Mouse (Mus musculus): ENCODE data around the gene Gsn.

Gene Gsn

DNA sequence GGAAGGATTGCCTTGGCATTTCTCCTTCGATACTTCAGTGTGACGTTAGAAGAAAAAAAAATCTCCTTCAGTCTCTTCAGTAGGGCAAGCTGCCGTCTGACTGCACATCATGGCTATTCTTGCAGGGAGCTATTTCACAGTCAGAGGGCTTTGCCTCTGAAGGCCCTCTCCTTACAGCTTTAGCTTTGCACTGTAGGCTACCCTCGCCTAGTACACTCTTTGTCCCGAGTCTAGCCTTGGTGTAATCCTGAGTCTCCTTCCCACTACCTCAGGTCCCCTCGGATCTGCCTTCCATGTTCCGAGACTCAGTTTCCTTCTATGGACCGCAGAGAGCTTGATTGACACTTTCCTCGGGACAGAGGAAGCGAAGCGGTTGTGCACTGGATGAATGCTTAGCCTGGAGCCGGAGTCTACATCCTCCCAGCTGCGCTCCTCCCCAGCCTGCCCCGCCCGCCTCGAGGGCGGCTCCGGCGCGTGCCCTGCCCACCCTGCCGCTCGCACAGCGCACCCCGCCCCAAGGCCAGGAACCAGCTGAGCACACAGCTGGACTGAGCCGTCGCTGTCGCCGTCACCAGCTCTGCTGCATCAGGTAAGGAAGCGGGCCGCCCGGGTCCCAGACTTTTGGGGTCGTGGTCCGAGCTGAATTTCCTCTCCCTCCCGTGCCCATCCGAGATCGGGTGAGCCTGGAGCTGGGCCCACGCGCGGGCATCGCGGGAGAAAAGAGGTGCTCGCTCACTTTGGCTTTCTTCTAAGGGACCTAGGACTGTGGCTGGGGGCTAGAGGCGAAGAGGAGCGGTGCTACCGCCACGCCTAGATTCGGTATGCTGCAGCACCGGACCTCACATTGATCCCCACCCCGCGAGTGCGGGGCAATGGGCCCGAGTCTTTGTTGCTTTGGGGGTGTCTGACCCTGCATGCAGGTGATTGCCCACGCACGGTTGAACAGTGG, at the start of gene Gsn:
Gene Gsn (plus strand): TSS at position 496 of the 949 bp plus-strand sequence.
- peak; percentile 83 to 85 for DNase-seq

DNA sequence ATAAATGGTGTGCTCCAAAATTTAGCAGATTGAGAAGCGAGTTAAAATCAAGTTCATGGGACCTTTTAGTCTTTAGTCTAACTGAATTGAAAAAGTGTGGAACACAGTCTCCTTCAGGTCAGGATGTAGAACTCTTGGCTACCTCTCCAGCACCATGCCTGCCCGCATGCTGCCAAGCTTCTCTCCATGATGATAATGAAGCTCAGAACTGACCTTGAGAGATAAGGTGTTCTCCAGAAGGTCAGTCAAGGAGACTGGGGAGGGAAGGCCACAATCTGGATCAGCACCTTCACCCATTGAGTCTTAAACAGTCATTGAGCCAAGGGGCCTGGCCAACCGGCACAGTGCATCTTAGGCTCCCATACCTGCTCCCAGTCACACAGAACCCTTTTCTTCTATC, 49.4 kb upstream of the Gsn start:
- no peak for DNase-seq

DNA sequence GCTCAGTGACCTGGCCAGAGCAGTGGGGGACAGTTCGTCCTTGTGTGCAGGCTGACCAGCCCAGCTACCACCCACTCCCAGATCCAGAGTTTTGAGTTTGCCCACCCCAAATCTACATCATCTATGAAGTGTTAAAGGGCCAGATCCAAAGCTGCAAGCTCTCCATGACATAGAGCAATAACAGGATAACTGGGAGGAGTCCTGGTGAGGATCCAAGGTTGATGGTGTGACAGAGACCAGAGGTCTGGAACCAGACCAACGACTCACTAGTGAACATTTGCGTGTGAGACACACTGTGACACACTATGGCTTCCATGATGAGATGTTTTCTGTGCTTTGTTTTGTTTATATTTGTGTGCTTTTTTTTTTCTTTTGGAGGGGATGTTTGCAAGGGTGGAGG, 48.1 kb upstream of the Gsn start:
- DNase-seq: no peak

DNA sequence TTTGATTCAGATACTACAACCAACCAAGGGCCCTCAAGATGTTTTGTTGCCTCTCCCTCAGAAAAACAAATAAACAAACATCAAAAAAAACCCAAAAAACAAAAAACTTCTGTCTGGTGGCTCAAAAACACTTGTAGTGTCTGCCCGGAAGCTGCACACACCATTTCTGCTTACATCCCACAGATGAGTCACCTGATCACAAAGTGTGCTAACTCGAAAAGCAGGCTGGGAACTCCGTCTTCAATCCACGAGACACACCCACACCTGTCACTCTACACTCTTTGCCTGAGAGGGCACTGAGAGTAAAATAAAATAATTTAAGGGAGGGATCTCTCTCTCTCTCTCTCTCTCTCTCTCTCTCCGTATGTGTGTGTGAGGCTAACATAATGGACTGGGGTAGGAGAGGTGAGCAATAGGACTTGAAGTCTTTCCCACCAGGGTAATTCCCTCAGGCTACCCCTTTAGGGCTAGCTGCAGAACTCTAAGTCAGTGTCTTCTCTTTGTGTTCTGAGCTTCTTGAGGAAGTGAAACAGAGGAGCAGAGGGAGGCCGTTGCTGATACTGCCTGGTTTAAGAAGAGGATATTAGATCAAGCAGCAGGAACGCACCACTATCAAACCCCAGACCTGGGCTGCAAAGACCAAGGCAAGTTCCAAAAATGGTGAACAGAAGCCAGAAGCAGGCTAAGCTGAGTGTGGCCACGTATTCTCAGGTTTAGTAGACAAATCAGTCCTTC, 47.1 kb upstream of the Gsn start:
- peak; percentile 60 to 70 for DNase-seq

DNA sequence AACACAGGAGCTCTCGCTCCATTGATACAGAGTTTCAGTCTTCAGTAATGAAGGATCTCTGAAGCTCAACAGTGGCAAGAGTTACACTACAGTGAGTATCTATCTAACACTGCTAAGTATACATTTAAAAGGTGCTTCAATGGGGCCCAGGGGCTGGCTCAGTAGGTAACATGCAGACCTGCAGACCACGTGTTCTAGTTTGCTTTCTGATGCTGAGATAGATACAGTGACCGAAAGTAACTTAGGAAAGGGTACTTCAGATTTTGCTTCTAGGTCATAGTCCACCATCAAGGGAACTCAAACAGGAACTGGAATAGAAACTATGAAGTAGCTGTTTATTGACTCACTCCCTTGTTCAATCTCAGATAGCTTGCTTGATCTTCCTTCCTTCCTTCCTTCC, 44.5 kb upstream of the Gsn start:
- no peak for DNase-seq

DNA sequence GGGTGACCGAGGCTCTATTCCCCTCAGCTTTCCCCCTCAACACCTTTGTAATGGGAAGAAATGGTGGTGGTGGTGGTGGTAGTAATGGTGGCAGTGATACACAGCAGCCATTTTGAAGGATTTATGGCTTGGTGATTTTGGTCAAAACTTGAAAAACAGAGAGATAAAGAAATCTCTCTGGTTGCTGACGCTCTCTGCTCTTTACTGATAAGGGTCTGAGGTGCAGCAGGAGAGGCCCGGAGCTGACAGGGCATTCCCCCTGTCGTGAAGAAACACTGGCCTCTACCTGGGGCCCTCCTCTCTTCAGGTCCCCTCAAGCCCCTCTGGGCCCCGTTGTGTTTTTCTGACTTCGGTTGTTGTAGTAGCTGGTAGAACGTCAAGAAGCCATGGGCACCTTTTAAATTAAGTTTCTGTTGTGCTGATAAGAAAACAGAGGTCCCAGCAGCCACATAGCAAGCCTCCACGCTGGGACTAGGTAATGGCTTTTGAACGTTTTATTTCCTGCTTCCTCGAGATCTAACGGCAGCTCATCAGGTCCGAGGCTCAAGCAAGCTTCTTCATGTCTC, 42.8 kb upstream of the Gsn start:
- no peak for DNase-seq

DNA sequence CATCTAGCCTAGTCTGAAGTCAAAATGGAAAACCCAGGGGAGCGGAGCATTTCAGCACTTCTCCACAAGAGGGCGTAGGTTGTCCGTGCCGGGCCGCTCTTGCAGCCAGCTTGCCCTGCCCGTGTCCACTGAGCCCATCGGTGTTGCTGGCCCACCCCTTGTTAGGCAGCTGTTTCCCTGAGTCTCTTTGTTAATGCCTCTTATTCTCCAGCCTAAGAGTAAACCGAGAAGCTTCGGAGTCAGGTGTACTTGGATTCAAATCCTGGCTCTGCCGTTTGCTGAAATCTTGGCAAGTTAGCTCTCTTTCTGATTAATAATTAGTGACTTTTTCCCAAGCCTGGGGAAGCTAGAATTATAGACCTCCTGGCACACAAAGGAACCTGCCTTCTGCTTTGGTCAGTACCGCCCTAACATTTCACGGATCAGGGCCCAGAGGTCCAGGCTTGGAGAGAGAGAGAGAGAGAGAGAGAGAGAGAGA, 41.3 kb upstream of the Gsn start:
- DNase-seq: peak; percentile 86 to 87

DNA sequence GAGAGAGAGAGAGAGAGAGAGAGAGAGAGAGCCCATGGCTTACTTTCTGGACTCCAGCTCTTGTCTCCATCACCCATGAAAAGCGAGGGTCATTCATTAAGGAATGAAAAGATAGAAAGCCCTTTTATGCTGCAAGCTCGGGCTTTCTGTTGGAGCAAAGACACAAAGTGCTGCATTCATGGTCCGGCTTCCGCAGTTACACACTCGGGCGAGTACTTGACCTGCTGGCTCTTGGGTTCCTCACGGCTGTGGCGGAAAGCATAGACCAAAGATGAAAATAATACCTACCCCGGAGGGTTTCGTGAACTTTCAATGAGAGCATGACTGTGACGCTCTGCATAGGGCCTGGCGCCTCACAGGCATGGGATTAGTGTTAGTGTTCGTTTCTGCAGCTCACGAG, 40.8 kb upstream of the Gsn start:
- no peak for DNase-seq

DNA sequence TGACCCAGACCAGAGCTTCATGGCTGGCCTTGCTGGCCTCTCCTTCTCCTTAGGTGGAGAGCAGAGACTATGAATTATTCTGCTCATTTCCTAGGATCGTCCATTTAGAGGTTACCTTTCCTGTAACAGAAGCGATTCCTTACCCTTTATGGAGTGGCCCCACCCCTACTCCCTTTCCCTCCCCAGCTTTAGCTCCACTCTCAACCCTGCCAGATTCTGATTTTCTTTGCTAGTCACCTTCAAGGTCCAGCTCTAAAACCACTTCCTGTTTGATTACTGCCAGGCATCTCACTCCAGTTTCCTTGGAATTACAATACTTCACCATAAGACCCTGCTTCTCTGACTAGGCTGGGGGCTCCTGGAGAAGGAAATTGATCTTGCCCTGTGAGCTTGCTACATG, 39.5 kb upstream of the Gsn start:
- DNase-seq: no peak

DNA sequence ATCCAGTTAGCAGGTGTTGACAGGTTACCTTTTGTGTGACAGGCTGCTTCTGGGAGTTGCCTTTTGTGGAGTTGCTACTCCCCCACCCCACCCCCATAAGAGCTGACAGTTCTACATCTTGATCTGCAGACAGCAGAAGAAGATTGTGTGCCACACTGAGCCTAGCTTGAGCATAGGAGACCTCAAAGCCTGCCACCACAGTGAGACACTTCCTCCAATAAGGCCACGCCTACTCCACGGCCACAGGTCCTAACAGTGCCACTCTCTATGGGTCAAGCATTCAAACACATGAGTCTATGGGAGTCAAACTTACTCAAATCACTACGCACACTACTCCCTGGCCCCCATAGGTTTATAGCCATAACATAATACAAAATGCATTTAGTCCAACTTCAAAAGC, 37.4 kb upstream of the Gsn start:
- DNase-seq: no peak

DNA sequence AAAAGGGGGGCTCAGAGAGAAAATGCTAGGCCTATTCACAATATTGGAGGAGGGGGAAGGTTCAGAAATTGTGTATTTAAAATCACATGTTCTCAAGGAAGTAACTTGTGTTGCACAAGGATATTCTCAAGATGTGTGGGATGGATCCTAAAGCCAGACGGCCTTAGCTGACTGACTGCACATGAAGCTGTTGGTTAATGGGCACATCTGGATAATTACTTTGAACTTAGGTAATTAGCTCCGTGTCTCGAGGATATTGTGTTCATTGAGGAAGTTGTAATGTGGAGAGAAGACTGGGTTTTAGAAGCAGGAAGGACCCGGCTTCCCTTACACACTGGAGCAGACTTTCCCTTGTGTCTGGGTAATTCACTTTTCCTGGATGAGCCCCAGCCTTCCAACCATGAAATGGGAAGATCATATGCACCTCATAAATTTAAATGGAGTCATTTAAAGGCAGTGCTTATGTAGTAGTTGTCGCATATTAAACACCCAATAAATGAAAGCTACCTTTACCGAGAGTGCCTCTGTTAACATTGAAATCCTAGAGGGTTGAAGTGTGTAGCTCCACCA, 33.3 kb upstream of the Gsn start:
- no peak for DNase-seq

DNA sequence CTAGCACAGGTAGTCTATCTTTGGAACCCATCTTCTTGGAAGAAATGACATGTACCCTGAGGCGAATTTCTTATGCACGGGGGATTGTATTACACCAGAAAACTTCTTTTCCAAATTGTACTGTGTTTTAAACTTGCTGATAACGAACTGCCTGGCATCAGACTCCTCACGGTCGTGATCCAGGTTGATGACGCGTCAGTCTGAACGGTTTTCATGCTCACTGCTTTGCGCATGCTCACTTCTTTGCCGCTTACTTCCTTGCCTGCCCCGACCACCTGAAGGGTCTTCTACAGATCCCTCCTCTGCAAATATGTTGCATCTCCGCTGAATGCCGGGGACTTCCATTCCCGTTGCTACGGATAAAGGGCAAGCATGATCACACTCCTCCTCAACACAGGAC, 31.9 kb upstream of the Gsn start:
- DNase-seq: no peak

DNA sequence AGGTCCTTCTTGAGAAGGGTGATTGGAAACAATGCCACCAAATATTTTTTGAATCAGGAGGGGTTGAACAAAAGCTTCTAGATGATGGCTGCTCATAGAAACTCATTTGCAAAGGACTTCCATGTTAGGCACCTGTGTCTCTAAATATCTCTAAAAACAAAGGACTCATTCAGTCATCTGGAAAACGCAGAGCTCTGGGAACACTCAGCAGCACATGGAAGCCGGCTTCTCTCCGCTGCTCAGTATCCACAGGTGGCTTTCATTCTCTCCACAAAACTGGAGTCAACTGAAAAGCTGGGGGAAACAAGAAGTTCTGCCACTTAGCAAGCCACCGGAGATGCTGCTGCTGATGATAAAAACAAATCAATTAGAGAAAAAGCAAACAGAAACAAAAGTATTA, 28.0 kb upstream of the Gsn start:
- no peak for DNase-seq

DNA sequence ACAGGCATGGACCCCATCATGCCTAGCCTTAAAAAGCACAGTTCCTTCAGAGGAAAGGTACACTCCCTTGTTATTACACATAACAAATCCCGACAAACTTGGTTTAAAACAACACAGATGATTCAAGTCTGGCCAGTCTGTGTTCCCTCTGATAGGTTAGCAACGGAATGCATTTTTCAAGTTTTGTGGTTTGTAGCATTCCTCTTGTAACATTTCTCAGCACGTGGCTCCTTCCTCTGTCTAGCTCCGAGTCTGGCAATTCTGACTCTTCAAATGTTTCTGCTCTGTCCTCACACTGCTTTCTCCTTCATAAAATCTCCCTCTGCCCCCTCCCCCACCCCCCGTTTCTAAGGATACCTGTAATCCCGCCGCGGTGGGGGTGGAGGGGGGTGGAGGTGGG, 26.0 kb upstream of the Gsn start:
- DNase-seq: no peak

DNA sequence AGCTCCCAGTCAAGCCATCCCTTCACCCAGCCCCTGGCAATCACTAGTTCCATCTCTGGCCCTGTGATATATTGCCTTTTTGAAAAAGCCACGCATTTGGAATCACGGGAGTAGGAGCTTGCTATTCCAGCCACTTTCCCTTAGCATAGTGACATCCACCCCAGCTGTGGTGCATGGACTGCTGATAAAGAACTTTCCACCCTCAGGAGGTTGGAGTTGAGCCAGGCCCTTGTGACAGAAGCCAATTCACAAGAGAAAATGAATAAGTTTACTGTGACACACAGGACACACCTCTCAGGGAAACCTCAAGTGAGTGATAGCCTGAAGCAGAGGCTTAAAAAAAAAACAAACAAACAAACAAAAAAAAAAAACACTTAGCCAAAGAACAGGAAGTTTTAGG, 24.3 kb upstream of the Gsn start:
- DNase-seq: no peak

DNA sequence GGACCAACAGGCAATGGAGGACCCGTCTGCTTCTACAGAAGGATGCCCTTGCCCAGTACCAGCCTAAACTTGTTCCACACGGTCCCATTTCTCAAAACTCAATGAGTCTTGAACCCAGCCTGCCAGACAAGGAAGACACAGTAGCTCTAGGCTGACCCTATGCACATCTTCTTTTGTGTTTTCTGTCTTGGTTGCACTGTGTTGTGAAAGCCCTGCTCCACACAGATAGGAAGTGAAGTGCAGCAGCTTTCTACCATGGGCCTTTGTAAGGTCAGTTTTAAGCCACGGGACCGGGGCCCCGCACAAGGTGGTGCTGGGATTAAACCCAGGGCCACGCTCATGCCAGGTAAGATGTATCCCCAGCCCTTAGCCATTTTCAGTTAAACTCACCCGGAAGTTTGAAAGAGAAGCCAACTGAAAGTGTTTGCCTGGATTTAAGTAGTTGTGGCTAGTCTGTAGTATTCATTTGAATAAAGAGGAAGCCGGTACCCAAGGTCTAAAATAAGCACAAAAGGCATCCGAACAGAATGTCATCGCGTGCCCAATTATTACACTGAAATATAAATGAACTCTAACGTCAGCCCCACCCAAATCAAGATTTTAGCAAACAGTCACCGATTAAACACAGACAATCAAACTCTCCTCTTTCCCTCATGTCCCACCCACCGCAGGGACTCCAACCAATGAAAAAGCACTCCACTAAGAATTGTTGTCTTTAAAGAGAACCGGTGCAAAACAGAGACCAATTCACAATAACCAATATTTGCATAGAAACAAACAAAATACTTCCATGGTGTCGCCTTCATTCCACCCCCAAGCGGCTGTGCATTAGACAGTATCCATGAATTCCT, 23.4 kb upstream of the Gsn start:
- peak; percentile 33 to 37 for DNase-seq

DNA sequence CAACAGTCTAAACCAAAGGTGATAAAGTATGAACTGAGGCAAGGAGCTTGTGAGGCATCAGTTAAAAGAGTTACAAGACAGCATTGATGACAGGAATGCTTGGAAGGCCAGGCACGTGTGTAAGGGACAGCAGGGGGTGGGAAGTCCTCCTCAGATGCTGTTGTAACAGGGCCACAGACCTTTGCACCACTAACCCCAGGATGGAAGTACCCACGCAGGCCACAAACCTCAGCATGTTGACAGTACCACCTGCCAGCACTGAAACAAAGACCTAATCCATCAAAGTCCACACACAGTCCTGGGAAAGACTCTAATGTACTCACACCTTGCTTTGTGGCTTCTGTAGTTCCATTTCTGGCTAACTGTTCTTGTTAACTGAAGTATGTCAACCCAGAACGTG, 22.3 kb upstream of the Gsn start:
- no peak for DNase-seq

DNA sequence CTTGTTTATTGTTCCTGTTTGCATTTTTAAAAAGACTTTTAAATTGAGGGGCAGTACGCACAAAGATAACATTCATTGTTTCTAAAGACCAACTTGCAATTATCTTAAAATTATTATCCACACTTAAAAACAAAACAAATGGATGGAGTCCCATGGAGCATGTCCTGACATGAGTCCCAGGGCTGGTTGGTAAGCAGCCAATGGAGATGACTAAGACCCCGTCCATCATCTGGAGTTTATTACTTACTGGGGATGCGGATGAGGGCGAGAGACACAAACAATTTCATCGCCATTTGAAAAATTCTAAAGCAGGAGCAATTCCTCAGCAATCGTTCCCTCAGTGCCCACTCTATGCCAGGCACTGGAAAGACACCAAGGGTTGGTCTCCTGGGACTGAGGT, 21.2 kb upstream of the Gsn start:
- no peak for DNase-seq

DNA sequence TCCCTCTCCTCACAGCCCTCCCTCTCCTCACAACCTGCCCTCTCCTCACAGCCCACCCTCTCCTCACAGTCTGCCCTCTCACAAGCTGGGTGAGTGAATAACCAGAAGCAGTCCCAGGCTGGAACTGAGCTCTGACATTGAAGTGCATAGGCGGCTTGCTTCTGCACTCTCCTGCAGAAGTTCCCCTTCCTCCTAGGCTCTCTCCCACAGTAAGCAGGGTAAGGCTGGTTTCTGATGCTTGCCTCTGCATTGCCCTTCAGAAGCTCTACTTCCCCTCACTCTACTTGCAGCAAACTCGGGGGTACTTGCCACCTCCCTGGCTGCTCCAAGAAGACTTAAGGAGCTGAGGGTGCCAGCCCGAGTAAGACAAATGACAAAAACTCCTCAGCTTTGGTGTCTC, 11.9 kb upstream of the Gsn start:
- no peak for DNase-seq

DNA sequence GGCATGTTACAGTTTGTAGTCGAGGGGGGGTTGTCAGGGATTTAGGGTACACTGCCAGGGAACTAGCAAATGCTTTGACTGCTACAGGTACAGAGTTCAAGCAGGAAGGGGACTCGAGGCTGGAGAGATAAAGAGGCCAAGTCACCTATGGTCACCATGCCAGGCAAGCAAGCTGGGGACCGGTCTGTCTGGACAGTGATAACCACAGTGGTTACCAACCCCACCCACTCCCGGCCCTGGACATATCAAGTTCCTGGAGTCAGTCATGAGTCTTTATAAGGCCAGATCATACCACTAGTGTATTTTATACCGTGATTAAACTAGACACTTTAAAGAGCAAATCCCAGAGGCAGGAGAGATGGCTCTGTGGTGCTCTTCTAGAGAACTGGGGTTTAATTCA, 8.4 kb upstream of the Gsn start:
- no peak for DNase-seq

DNA sequence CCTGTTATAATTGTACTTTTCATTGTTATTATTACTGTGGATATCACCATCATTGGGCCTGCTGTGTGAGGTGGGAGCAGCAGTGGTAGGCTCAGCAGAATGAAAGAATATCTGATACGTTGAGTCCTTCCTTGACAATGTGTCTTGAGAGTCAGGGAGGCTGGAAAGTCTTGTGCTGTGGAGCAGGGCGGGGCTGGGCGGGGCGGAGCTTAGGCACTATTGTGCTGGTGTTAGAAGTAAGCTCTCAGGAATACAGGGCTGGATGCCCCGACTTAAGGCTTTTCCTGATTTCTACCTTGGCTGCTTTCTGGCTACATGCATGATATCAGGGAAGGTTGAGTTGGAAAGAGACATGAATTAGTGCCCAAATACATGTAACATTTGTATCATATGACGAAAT, 3.4 kb upstream of the Gsn start:
- DNase-seq: no peak

DNA sequence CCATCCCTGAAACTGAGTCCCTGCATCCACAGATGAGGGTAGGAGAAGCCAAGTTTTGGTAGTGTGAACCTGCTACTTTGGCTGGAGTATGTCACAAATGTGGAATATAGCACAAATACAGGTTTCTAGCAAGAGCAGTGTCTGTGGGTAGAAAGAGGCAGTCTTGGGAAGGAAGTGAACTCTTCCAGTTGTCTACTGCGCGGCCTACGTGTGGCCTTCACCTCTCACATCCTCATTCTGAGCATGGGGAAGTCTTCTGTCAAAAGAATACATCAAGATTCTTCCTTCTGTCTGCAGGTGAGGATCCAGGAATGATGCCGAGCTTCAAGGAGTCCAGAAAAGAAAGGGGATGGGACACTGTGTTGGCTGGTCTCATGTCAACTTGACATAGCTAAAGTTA, 2.4 kb upstream of the Gsn start:
- DNase-seq: peak; percentile 37 to 38

DNA sequence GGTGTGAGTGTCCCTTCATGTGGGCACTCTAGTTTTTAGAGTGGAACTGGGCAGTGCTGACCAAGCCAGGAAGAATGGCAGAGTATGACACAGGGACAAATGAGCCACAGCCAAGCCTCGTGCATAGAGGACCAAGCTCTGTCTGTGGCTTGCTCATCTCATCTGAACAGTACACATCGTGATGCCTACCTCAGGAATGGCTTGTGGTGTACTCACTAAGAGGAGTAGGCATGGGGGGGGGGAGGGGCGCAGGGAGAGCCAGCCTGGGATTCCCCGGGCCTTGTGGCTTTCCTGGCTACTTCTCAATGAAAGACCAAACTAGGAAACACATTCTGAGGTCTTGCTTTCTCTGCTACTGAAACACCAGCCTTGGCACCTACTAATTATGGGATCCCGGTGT, 1.2 kb upstream of the Gsn start:
- no peak for DNase-seq
